Mouse (Mus musculus): ENCODE results near the gene Sptbn1.

Sptbn1 gene

DNA sequence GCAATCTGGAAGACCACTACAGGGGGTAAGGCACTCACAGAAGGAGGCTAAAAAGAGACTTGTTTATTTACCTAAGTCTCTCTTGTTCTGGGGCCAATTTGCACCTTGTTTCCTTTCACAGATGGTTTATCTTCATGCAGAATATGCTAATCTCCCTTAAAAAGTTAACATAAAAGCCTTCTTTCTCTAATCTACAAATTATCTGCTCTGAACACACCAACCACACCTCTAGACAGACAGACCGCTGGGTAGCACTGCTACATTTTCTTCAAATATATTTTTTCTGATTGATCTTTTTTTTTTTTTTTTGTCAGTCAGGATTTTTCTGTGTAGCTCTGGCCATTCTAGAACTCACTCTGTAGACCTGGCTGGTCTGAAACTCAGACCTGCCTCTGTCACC lies 50.5 kb downstream of the Sptbn1 start:
- Histone ChIP-seq H3K36me3 (ENCODE audit: insufficient read depth, low read length) (no peaks in the 10 kb centered on the region), H3K9me3 (ENCODE audit: low read length) (no peaks in the 10 kb centered on the region), H3K4me1 (replicated peaks; ENCODE audit: low read depth, low read length) (peaks cover 9% of the 10 kb centered on the region), H3K4me3 (replicated peaks; ENCODE audit: low read length) (no peak overlapping the region), H3K27me3 (ENCODE audit: insufficient read depth, low read length) (no peaks in the 10 kb centered on the region)
- TF ChIP-seq CTCF (conservative IDR thresholded peaks at IDR 0.05; ENCODE audit: low read length) (no peak), NANOG (IDR thresholded peaks at IDR 0.05; ENCODE audit: borderline replicate concordance, low read length) (no peak), POU5F1 (IDR thresholded peaks at IDR 0.05; ENCODE audit: borderline replicate concordance, low read length) (no peak)

DNA sequence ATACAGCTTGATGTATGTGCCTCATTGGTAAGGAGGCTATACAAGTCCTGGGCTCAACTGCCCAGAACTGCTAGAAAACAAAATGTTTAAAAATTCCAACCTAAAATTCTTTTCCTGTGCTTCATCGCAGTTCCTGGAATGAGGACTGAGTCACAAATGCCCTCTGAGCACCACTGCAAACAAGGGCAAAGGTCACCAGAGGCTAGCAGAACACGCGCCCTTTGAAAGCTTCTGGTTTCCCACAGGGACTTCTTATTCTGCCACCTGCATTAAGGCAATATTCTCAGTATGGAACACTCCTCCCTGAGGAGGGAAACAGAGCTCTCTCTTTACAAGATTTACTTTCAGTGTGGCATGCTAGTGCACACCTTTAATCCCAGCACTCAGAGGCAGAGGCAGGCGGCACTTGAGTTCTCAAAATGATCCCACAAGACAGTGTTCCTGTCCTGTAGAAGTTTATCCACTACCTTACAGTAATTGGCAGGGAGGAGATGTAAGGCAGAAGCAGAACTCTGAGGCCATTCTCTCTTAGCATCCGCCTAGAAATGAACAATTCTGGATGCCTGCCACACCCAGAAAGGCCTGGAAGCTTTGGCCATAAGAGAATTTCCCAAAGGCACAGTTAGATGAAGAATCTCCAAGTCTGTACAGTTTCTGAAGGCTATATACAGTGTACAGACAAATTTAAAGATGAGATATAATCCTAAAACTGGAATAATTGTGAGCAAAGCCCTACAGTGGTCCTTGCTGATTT lies 56.1 kb downstream of the Sptbn1 start:
- H3K9me3 ChIP-seq (ENCODE audit: low read length) = no peaks in the 10 kb centered on the region
- H3K27me3 ChIP-seq (ENCODE audit: insufficient read depth, low read length) = no peaks in the 10 kb centered on the region
- no peak for TF ChIP-seq CTCF (conservative IDR thresholded peaks at IDR 0.05; ENCODE audit: low read length)
- no peak for TF ChIP-seq NANOG (IDR thresholded peaks at IDR 0.05; ENCODE audit: borderline replicate concordance, low read length)
- TF ChIP-seq POU5F1 (IDR thresholded peaks at IDR 0.05; ENCODE audit: borderline replicate concordance, low read length) = no peak
- no peaks in the 10 kb centered on the region for H3K36me3 ChIP-seq (ENCODE audit: insufficient read depth, low read length)
- peaks cover 10% of the 10 kb centered on the region for H3K4me1 ChIP-seq (replicated peaks; ENCODE audit: low read depth, low read length)
- no peak overlapping the region for H3K4me3 ChIP-seq (replicated peaks; ENCODE audit: low read length)

GRCm38 (mm10) chr11:30211141-30211540 lies 56.8 kb downstream of the Sptbn1 start:
- Histone ChIP-seq H3K4me3 (replicated peaks; ENCODE audit: low read length) (no peak overlapping the region), H3K4me1 (replicated peaks; ENCODE audit: low read depth, low read length) (peaks cover 10% of the 10 kb centered on the region), H3K9me3 (ENCODE audit: low read length) (no peaks in the 10 kb centered on the region), H3K36me3 (ENCODE audit: insufficient read depth, low read length) (no peaks in the 10 kb centered on the region), H3K27me3 (ENCODE audit: insufficient read depth, low read length) (no peaks in the 10 kb centered on the region)
- TF ChIP-seq NANOG (IDR thresholded peaks at IDR 0.05; ENCODE audit: borderline replicate concordance, low read length) (no peak), POU5F1 (IDR thresholded peaks at IDR 0.05; ENCODE audit: borderline replicate concordance, low read length) (no peak), CTCF (conservative IDR thresholded peaks at IDR 0.05; ENCODE audit: low read length) (no peak)

GRCm38 (mm10) chr11:30210100-30210811 lies 57.7 kb downstream of the Sptbn1 start:
- Histone ChIP-seq H3K9me3 (ENCODE audit: low read length) (no peaks in the 10 kb centered on the region), H3K27me3 (ENCODE audit: insufficient read depth, low read length) (no peaks in the 10 kb centered on the region), H3K36me3 (ENCODE audit: insufficient read depth, low read length) (no peaks in the 10 kb centered on the region), H3K4me3 (replicated peaks; ENCODE audit: low read length) (no peak overlapping the region), H3K4me1 (replicated peaks; ENCODE audit: low read depth, low read length) (peaks cover 10% of the 10 kb centered on the region)
- no peak for TF ChIP-seq NANOG (IDR thresholded peaks at IDR 0.05; ENCODE audit: borderline replicate concordance, low read length)
- no peak for TF ChIP-seq CTCF (conservative IDR thresholded peaks at IDR 0.05; ENCODE audit: low read length)
- no peak for TF ChIP-seq POU5F1 (IDR thresholded peaks at IDR 0.05; ENCODE audit: borderline replicate concordance, low read length)

DNA sequence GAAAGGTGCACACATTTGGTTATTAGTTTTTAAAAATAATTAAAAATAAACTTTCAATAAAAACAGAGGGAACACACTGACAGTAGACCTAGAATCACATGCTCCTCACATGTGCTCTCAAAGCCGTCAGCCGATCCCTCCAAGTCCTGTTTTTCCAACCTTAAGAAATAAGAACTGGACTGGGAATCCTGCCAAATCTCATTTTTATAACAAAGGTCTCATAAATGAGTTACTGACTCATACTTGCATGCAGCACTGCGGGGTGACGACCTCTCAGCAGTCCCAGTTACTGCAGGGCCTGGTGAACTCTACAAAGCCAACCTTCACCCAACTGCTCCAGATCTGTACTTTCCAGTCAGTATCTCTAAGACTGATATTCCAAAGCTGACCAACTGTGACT lies 58.5 kb downstream of the Sptbn1 start:
- Histone ChIP-seq H3K9me3 (ENCODE audit: low read length) (no peaks in the 10 kb centered on the region), H3K4me3 (replicated peaks; ENCODE audit: low read length) (no peak overlapping the region), H3K27me3 (ENCODE audit: insufficient read depth, low read length) (no peaks in the 10 kb centered on the region), H3K36me3 (ENCODE audit: insufficient read depth, low read length) (no peaks in the 10 kb centered on the region), H3K4me1 (replicated peaks; ENCODE audit: low read depth, low read length) (peaks cover 10% of the 10 kb centered on the region)
- TF ChIP-seq CTCF (conservative IDR thresholded peaks at IDR 0.05; ENCODE audit: low read length) (no peak), POU5F1 (IDR thresholded peaks at IDR 0.05; ENCODE audit: borderline replicate concordance, low read length) (no peak), NANOG (IDR thresholded peaks at IDR 0.05; ENCODE audit: borderline replicate concordance, low read length) (no peak)

DNA sequence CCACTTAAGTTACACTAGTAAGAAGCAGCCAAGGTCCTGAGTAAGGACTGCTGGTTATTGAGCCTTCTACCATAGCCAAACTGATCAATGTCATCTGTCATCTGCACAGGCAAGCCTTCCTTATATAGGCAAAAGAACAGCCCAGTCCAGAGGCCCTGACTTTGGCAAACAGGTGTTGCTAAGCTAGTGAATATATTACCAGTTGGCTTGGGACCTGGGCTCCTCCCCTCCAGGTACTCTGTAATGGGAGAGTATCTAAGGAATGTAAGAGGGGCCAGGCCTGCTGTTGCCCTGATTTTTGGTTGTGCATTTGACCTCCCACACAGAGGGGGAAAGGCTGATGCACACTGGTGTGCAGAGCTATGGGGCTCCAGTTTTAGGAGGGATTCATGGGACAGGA lies 63.6 kb downstream of the Sptbn1 start:
- Histone ChIP-seq H3K9me3 (ENCODE audit: low read length) (no peaks in the 10 kb centered on the region), H3K4me3 (replicated peaks; ENCODE audit: low read length) (no peak overlapping the region), H3K36me3 (ENCODE audit: insufficient read depth, low read length) (no peaks in the 10 kb centered on the region), H3K4me1 (replicated peaks; ENCODE audit: low read depth, low read length) (peaks cover 8% of the 10 kb centered on the region), H3K27me3 (ENCODE audit: insufficient read depth, low read length) (no peaks in the 10 kb centered on the region)
- TF ChIP-seq NANOG (IDR thresholded peaks at IDR 0.05; ENCODE audit: borderline replicate concordance, low read length) = no peak

GRCm38 (mm10) chr11:30200391-30200790 lies 67.6 kb downstream of the Sptbn1 start:
- no peaks in the 10 kb centered on the region for H3K36me3 ChIP-seq (ENCODE audit: insufficient read depth, low read length)
- no peaks in the 10 kb centered on the region for H3K27me3 ChIP-seq (ENCODE audit: insufficient read depth, low read length)
- H3K4me1 ChIP-seq (replicated peaks; ENCODE audit: low read depth, low read length) = peaks cover 35% of the 10 kb centered on the region
- TF ChIP-seq NANOG (IDR thresholded peaks at IDR 0.05; ENCODE audit: borderline replicate concordance, low read length) (no peak), CTCF (conservative IDR thresholded peaks at IDR 0.05; ENCODE audit: low read length) (no peak), POU5F1 (IDR thresholded peaks at IDR 0.05; ENCODE audit: borderline replicate concordance, low read length) (no peak)
- H3K4me3 ChIP-seq (replicated peaks; ENCODE audit: low read length) = no peak overlapping the region
- H3K9me3 ChIP-seq (ENCODE audit: low read length) = no peaks in the 10 kb centered on the region

DNA sequence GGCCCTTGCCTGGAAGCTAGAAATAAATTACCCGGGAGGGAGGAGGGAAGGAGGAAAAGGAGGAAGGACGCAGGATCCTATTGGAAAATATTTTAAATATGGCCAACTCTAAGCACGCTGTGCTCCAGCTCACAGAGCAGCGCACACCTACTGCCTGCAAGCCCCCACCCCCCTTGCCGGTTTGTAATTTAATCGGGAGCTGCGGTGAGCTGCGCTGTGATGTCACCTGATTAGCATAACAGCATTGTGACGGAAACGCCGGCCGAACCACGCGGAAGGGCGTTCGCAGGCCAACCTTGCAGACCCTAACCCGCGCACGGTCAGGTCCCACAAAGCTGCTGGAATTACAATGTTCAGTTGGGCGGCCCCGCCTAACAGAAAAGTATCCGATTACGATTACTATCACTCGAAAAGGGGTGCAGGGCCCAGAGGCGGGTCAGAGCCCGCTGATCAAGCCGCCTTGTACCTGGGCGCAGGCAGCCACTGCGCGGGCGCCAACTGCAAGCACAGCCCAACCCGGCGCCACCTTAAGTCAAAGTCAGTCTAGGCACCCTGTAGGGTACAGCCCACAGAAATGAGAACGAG lies 69.8 kb downstream of the Sptbn1 start:
- Histone ChIP-seq H3K36me3 (ENCODE audit: insufficient read depth, low read length) (peaks cover 2% of the 10 kb centered on the region; the same call in 1 of the 2 replicates), H3K9me3 (ENCODE audit: low read length) (no peaks in the 10 kb centered on the region), H3K4me1 (replicated peaks; ENCODE audit: low read depth, low read length) (peaks cover 47% of the 10 kb centered on the region), H3K4me3 (replicated peaks; ENCODE audit: low read length) (peak overlapping the region; percentile 87), H3K27me3 (ENCODE audit: insufficient read depth, low read length) (no peaks in the 10 kb centered on the region)
- TF ChIP-seq POU5F1 (IDR thresholded peaks at IDR 0.05; ENCODE audit: borderline replicate concordance, low read length) (no peak), NANOG (IDR thresholded peaks at IDR 0.05; ENCODE audit: borderline replicate concordance, low read length) (no peak), CTCF (conservative IDR thresholded peaks at IDR 0.05; ENCODE audit: low read length) (no peak)

All from E14TG2a.4 (cell line).